Mouse (Mus musculus) heart, embryonic 11.5 days (tissue): ENCODE data around the gene Kcnv2. TPM values are rescaled to one million over a fixed set of nuclear protein-coding genes. Genes with fewer than 3 reads are reported as not detected.

Experiments used
- ATAC-seq: fragments of 200-750 bp; cut with Nextera tagmentation; replicated peaks from 2 replicates; pipeline ENCODE4 v1.8.0; 2017; ENCODE audit warnings: moderate library complexity; ENCODE audit not compliant: insufficient number of reproducible peaks, low FRiP score, low TSS enrichment
- H3K27ac ChIP-seq: fragments of 300-500 bp; sonication (generic); 2 replicates; pipeline ENCODE4 v1.5.1; 2014; ENCODE audit warnings: mild to moderate bottlenecking, low read depth, low read length
- H3K27me3 ChIP-seq: fragments of 300-500 bp; sonication (generic); 2 replicates; pipeline ENCODE4 v1.6.1; 2014; ENCODE audit warnings: mild to moderate bottlenecking, low read length, mixed read lengths; ENCODE audit not compliant: control insufficient read depth, insufficient read depth
- H3K36me3 ChIP-seq: fragments of 300-500 bp; sonication (generic); 2 replicates; pipeline ENCODE4 v1.6.1; 2014; ENCODE audit warnings: mild to moderate bottlenecking, low read length, moderate library complexity, mixed read lengths; ENCODE audit not compliant: control insufficient read depth, insufficient read depth
- H3K4me1 ChIP-seq: fragments of 300-500 bp; sonication (generic); 2 replicates; pipeline ENCODE4 v1.6.1; 2014; ENCODE audit warnings: low read length; ENCODE audit not compliant: control insufficient read depth, insufficient read depth
- H3K4me2 ChIP-seq: fragments of 300-500 bp; sonication (generic); 2 replicates; pipeline ENCODE4 v1.6.1; 2014; ENCODE audit warnings: mild to moderate bottlenecking, moderate library complexity
- H3K4me3 ChIP-seq: fragments of 300-500 bp; sonication (generic); 2 replicates; pipeline ENCODE4 v1.5.1; 2014; ENCODE audit warnings: low read depth, low read length
- H3K9ac ChIP-seq: fragments of 300-500 bp; sonication (generic); 2 replicates; pipeline ENCODE4 v1.6.1; 2014; ENCODE audit warnings: mild to moderate bottlenecking, low read depth, low read length, moderate library complexity
- H3K9me3 ChIP-seq: fragments of 300-500 bp; sonication (generic); replicated peaks from 2 replicates; pipeline ENCODE4 v1.6.1; 2016; ENCODE audit warnings: low read length; ENCODE audit not compliant: control insufficient read depth
- WGBS: fragments of 180-500 bp; shearing (Covaris S2); extraction: QIAGEN DNeasy Blood & Tissue Kit; methylation state at CpG from one replicate; pipeline ENCODE4 v1.1.7; 2014; ENCODE audit not compliant: insufficient replicate concordance; 5-methylcytosine and 5-hydroxymethylcytosine counted together
- polyA plus RNA-seq: library from polyadenylated mRNA; unstranded; fragments of >200 nt; fragmentation: Nextera tagmentation; extraction: Ambion mirVana; gene quantifications from 2 replicates; pipeline ENCODE4 v1.2.1, GENCODE M21; 2014

Gene Kcnv2
- polyA plus RNA-seq, 1 experiment from 2014 or later: 0.27 TPM

GRCm38 (mm10) chr19:27336126-27336917 lies 13.9 kb downstream of the Kcnv2 start:
- ATAC-seq: no peak

GRCm38 (mm10) chr19:27346501-27346900 lies 24.1 kb downstream of the Kcnv2 start:
- no peaks in the 10 kb centered on the region for H3K27me3 ChIP-seq
- no peaks in the 10 kb centered on the region for H3K36me3 ChIP-seq
- H3K4me3 ChIP-seq: no peak overlapping the region
- H3K4me2 ChIP-seq: no peak overlapping the region
- H3K4me1 ChIP-seq: no peaks in the 10 kb centered on the region
- H3K9ac ChIP-seq: no peak overlapping the region
- WGBS: 88% methylated on average over 1 of the region's 1 CpGs
- H3K9me3 ChIP-seq: no peaks in the 10 kb centered on the region
- H3K27ac ChIP-seq: no peak overlapping the region
- no peak for ATAC-seq

More at GRCm38 (mm10) chr19:27336126-27336917, 13.9 kb downstream of the Kcnv2 start:
- Histone ChIP-seq H3K9me3 (no peaks in the 10 kb centered on the region), H3K9ac (no peak overlapping the region), H3K4me1 (no peaks in the 10 kb centered on the region), H3K4me2 (no peak overlapping the region), H3K36me3 (no peaks in the 10 kb centered on the region), H3K4me3 (no peak overlapping the region), H3K27ac (no peak overlapping the region), H3K27me3 (peaks cover 5% of the 10 kb centered on the region; the same call in 1 of the 2 replicates)
- 73% methylated on average over 4 of the region's 4 CpGs for WGBS

DNA sequence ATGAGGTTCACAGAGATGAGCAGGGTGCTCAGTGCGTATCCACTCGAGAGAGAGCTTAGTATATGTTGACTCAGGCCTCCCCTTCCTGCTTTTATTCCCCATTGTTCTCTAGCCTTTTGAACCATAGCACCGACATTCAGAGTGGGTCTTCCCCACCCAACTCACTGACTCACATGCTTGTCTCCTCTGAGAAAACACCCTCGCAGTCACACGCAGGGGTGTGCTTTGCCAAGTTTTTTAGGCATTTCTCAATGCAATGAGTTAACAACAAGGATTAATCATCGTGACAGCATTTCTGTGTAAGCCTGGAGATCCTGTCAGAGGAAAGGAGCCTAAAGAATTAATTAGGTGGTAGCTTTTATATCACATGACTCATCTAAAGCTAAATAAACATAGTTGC lies 29.3 kb downstream of the Kcnv2 start:
- Histone ChIP-seq H3K9ac (no peak overlapping the region), H3K27me3 (no peaks in the 10 kb centered on the region), H3K9me3 (no peaks in the 10 kb centered on the region), H3K4me3 (no peak overlapping the region), H3K36me3 (no peaks in the 10 kb centered on the region), H3K4me2 (no peak overlapping the region), H3K27ac (no peak overlapping the region), H3K4me1 (no peaks in the 10 kb centered on the region)
- WGBS: 58% methylated on average over 6 of the region's 6 CpGs
- no peak for ATAC-seq

- Histone ChIP-seq H3K4me3 (no peak overlapping the region), H3K27ac (no peak overlapping the region)
Observed at GRCm38 (mm10) chr19:27360381-27360780, 38.0 kb downstream of the Kcnv2 start.

DNA sequence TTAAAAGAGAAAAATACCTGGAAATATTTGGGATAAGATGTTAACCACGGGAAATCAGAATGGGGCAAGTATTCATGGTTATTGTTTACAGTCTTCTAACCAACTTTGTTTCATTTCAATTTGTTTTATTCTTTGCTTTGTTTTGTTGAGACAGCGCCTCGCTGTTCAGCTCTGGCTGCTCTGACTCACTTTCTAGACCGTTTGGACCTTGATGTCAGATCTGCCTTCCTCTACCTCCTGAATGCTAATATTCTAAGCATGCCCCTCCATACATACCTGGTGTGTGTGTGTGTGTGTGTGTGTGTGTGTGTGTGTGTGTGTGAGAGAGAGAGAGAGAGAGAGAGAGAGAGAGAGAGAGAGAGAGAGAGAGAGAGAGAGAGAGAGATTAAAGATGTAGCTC lies 41.5 kb downstream of the Kcnv2 start:
- peaks cover 6% of the 10 kb centered on the region for H3K4me1 ChIP-seq
- no peaks in the 10 kb centered on the region for H3K27me3 ChIP-seq
- no peak overlapping the region for H3K4me2 ChIP-seq
- H3K4me3 ChIP-seq: no peak overlapping the region
- WGBS: 69% methylated on average over 4 of the region's 4 CpGs
- H3K9ac ChIP-seq: no peak overlapping the region
- H3K27ac ChIP-seq: no peak overlapping the region
- no peaks in the 10 kb centered on the region for H3K36me3 ChIP-seq
- no peaks in the 10 kb centered on the region for H3K9me3 ChIP-seq
- ATAC-seq: no peak

More at GRCm38 (mm10) chr19:27360381-27360780, 38.0 kb downstream of the Kcnv2 start:
- Histone ChIP-seq H3K27me3 (no peaks in the 10 kb centered on the region), H3K36me3 (no peaks in the 10 kb centered on the region), H3K9ac (no peak overlapping the region), H3K4me2 (no peak overlapping the region), H3K4me1 (peaks cover 6% of the 10 kb centered on the region), H3K9me3 (no peaks in the 10 kb centered on the region)
- ATAC-seq: no peak

- H3K4me3 ChIP-seq: peak overlapping the region; percentile 8; the same call in 1 of the 2 replicates
- H3K4me1 ChIP-seq: peaks cover 6% of the 10 kb centered on the region
- no peaks in the 10 kb centered on the region for H3K27me3 ChIP-seq
- no peak for ATAC-seq
- H3K9me3 ChIP-seq: no peaks in the 10 kb centered on the region
- WGBS: 20% methylated on average over 8 of the region's 8 CpGs
- no peak overlapping the region; the same call in 1 of the 2 replicates for H3K27ac ChIP-seq
- no peak overlapping the region for H3K9ac ChIP-seq
- H3K4me2 ChIP-seq: peak overlapping the region; percentile 47
- no peaks in the 10 kb centered on the region for H3K36me3 ChIP-seq
Observed at GRCm38 (mm10) chr19:27364521-27364931, 42.1 kb downstream of the Kcnv2 start.

DNA sequence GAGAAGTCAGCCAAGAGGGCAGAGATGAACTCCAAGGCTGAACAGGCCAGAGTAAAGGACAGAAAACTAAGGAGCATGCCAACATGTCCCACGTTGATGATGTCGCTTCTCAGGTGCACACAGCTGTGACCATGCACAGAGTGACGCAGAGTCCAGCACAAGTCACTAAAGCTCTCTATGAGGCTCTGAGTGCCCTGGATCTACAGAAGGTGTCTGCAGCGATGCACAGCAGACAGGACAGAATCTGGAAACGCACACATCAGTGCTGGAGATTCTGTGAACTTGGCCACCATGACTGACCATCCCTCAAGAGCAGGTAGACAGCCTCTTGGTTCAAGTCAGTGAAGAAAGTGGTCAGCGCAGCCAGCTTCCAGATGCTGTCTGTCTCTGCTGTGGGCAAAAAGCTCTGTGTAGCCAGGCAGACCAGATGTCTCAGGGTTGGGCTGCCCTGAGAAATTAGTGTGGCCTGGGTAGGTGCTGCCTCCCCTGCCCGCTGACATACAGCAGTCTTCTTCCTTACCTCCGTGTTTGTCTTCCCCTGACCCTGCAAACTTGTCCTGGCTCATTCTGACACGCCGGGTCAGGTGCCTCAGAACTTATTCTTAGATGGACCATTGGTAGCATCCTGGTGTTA lies 43.8 kb downstream of the Kcnv2 start:
- WGBS: 84% methylated on average over 10 of the region's 10 CpGs
- Histone ChIP-seq H3K4me1 (peaks cover 6% of the 10 kb centered on the region), H3K4me2 (no peak overlapping the region), H3K36me3 (no peaks in the 10 kb centered on the region), H3K9ac (no peak overlapping the region), H3K27me3 (no peaks in the 10 kb centered on the region), H3K4me3 (no peak overlapping the region), H3K9me3 (no peaks in the 10 kb centered on the region), H3K27ac (no peak overlapping the region)
- ATAC-seq: no peak

GRCm38 (mm10) chr19:27369461-27370135 lies 47.2 kb downstream of the Kcnv2 start:
- Histone ChIP-seq H3K4me3 (no peak overlapping the region), H3K36me3 (no peaks in the 10 kb centered on the region), H3K4me2 (no peak overlapping the region), H3K27me3 (no peaks in the 10 kb centered on the region), H3K9ac (no peak overlapping the region), H3K4me1 (peaks cover 1% of the 10 kb centered on the region), H3K27ac (no peak overlapping the region), H3K9me3 (no peaks in the 10 kb centered on the region)
- 73% methylated on average over 3 of the region's 3 CpGs for WGBS
- ATAC-seq: no peak
